Mouse (Mus musculus): ENCODE measurements at regions not wholly inside any gene's neighbourhood (a gene's known extent, or its start where the extent isn't known, plus 50 kb on each side); places are given as distances from the start of the nearest gene placed in this dataset.
A peak's percentile ranks its signal among the peaks of the same experiment; 100 is the strongest.

- H3K9ac ChIP-seq (ENCODE audit: low read depth, low read length): no peak overlapping the region
- ATAC-seq: no peak
- 93% methylated on average over 1 of the region's 1 CpGs for WGBS
These were observed 732.0 kb upstream of the A1bg start for GRCm38 (mm10) chr15:61654846-61655245.

GRCm38 (mm10) chr15:61653853-61654252, 731.0 kb upstream of the A1bg start:
- Histone ChIP-seq H3K4me1 (ENCODE audit: control insufficient read depth, insufficient read depth, low read depth, low read length) (no peaks in the 10 kb centered on the region), H3K27ac (ENCODE audit: low read depth, low read length) (no peak overlapping the region), H3K36me3 (ENCODE audit: control insufficient read depth, insufficient read depth, low read length) (no peaks in the 10 kb centered on the region), H3K4me2 (ENCODE audit: low read length) (no peak overlapping the region), H3K9me3 (ENCODE audit: control insufficient read depth, low read length) (no peaks in the 10 kb centered on the region), H3K27me3 (replicated peaks; ENCODE audit: control insufficient read depth, insufficient read depth, low read length) (no peaks in the 10 kb centered on the region), H3K4me3 (ENCODE audit: low read length) (no peak overlapping the region), H3K9ac (ENCODE audit: low read depth, low read length) (no peak overlapping the region)
- WGBS: 75% methylated on average over 1 of the region's 1 CpGs
- no peak for ATAC-seq

More at GRCm38 (mm10) chr15:61654846-61655245, 732.0 kb upstream of the A1bg start:
- Histone ChIP-seq H3K27me3 (replicated peaks; ENCODE audit: control insufficient read depth, insufficient read depth, low read length) (no peaks in the 10 kb centered on the region), H3K4me2 (ENCODE audit: low read length) (no peak overlapping the region), H3K9me3 (ENCODE audit: control insufficient read depth, low read length) (no peaks in the 10 kb centered on the region), H3K27ac (ENCODE audit: low read depth, low read length) (no peak overlapping the region), H3K36me3 (ENCODE audit: control insufficient read depth, insufficient read depth, low read length) (no peaks in the 10 kb centered on the region), H3K4me1 (ENCODE audit: control insufficient read depth, insufficient read depth, low read depth, low read length) (no peaks in the 10 kb centered on the region), H3K4me3 (ENCODE audit: low read length) (no peak overlapping the region)

DNA sequence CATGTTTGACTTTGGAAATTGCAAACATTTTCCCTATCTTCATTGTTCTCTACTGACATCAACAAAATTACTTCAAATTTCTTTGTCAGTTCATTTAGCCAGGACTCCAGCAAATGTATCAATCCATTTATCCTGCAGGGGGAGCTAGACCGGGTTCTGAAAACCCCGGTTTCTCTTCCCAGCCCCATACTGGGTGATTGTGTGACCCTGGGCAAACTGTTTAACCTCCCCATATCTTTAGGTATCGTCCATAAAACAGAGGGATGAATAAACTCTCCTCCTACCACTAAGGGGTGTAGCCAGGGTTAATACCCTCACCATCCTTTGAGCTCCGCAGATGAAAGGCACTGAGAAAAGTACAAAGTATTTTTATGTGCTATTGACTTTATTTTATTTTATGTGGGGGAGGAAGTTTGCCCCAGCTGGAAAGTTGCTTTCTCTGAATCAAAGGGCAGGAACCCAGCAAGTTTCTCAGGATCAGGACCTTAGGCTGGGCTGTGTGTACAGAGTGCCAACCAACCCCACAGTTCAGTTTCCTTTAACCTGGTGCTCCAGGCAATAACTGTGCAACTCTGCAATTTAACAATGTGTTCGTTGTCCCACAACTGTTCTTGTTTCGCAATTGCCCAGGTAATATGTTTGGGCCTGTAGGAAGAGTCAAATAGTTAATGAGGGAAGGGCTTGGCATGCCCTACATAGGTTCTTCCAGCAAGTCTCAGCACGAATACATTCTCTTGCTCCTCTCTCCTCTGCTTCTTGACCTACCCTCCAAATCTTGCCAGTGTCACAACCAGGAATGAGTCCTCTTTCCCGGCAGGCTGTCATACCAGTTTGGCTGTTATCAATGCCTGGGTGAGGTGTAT, 696.1 kb upstream of the A1bg start:
- no peaks in the 10 kb centered on the region for H3K4me1 ChIP-seq (ENCODE audit: control insufficient read depth, insufficient read depth, low read depth, low read length)
- H3K27me3 ChIP-seq (replicated peaks; ENCODE audit: control insufficient read depth, insufficient read depth, low read length): no peaks in the 10 kb centered on the region
- ATAC-seq: no peak
- 75% methylated on average over 8 of the region's 8 CpGs for WGBS
- no peak overlapping the region for H3K4me3 ChIP-seq (ENCODE audit: low read length)
- H3K9ac ChIP-seq (ENCODE audit: low read depth, low read length): no peak overlapping the region
- H3K36me3 ChIP-seq (ENCODE audit: control insufficient read depth, insufficient read depth, low read length): no peaks in the 10 kb centered on the region
- no peaks in the 10 kb centered on the region for H3K9me3 ChIP-seq (ENCODE audit: control insufficient read depth, low read length)
- no peak overlapping the region for H3K27ac ChIP-seq (ENCODE audit: low read depth, low read length)
- H3K4me2 ChIP-seq (ENCODE audit: low read length): no peak overlapping the region

- WGBS: 87% methylated on average over 3 of the region's 3 CpGs
- ATAC-seq: no peak
- no peak overlapping the region for H3K27ac ChIP-seq (ENCODE audit: low read depth, low read length)
These were observed 687.9 kb upstream of the A1bg start for GRCm38 (mm10) chr15:61610662-61611061.

GRCm38 (mm10) chr15:61609656-61610055, 686.8 kb upstream of the A1bg start:
- H3K4me2 ChIP-seq (ENCODE audit: low read length): no peak overlapping the region
- no peak for ATAC-seq
- H3K9ac ChIP-seq (ENCODE audit: low read depth, low read length): no peak overlapping the region
- WGBS: 89% methylated on average over 6 of the region's 6 CpGs
- H3K4me3 ChIP-seq (ENCODE audit: low read length): no peak overlapping the region
- H3K27ac ChIP-seq (ENCODE audit: low read depth, low read length): no peak overlapping the region
- no peaks in the 10 kb centered on the region for H3K27me3 ChIP-seq (replicated peaks; ENCODE audit: control insufficient read depth, insufficient read depth, low read length)
- H3K36me3 ChIP-seq (ENCODE audit: control insufficient read depth, insufficient read depth, low read length): no peaks in the 10 kb centered on the region
- H3K4me1 ChIP-seq (ENCODE audit: control insufficient read depth, insufficient read depth, low read depth, low read length): no peaks in the 10 kb centered on the region
- no peaks in the 10 kb centered on the region for H3K9me3 ChIP-seq (ENCODE audit: control insufficient read depth, low read length)

More at GRCm38 (mm10) chr15:61610662-61611061, 687.9 kb upstream of the A1bg start:
- no peak overlapping the region for H3K9ac ChIP-seq (ENCODE audit: low read depth, low read length)
- H3K4me3 ChIP-seq (ENCODE audit: low read length): no peak overlapping the region
- no peak overlapping the region for H3K4me2 ChIP-seq (ENCODE audit: low read length)
- no peaks in the 10 kb centered on the region for H3K27me3 ChIP-seq (replicated peaks; ENCODE audit: control insufficient read depth, insufficient read depth, low read length)
- H3K36me3 ChIP-seq (ENCODE audit: control insufficient read depth, insufficient read depth, low read length): no peaks in the 10 kb centered on the region
- H3K9me3 ChIP-seq (ENCODE audit: control insufficient read depth, low read length): no peaks in the 10 kb centered on the region
- no peaks in the 10 kb centered on the region for H3K4me1 ChIP-seq (ENCODE audit: control insufficient read depth, insufficient read depth, low read depth, low read length)

DNA sequence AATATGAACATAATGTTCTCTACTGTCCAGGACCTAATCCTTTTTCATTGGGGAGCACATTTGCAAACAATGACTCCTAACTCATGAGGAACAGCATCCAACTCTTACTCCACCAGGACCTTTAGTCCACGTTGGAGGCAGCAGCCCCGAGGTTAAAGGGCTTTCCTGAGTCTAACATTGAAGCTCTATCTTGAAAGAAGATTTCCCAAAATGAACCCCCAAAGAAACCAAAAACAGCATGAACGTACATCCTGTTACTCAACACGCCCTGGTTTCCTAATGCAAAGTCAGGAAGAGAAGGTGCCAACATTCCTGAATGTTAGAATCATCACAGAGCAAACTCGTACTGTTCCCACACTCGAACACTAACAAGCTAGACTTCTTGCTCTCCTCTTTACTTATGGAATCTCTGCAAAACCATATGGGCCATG, 685.5 kb upstream of the A1bg start:
- no peaks in the 10 kb centered on the region for H3K27me3 ChIP-seq (replicated peaks; ENCODE audit: control insufficient read depth, insufficient read depth, low read length)
- 84% methylated on average over 6 of the region's 6 CpGs for WGBS
- H3K4me1 ChIP-seq (ENCODE audit: control insufficient read depth, insufficient read depth, low read depth, low read length): no peaks in the 10 kb centered on the region
- H3K4me2 ChIP-seq (ENCODE audit: low read length): no peak overlapping the region
- no peak overlapping the region for H3K27ac ChIP-seq (ENCODE audit: low read depth, low read length)
- H3K9ac ChIP-seq (ENCODE audit: low read depth, low read length): no peak overlapping the region
- H3K36me3 ChIP-seq (ENCODE audit: control insufficient read depth, insufficient read depth, low read length): no peaks in the 10 kb centered on the region
- H3K9me3 ChIP-seq (ENCODE audit: control insufficient read depth, low read length): no peaks in the 10 kb centered on the region
- ATAC-seq: no peak
- no peak overlapping the region for H3K4me3 ChIP-seq (ENCODE audit: low read length)

DNA sequence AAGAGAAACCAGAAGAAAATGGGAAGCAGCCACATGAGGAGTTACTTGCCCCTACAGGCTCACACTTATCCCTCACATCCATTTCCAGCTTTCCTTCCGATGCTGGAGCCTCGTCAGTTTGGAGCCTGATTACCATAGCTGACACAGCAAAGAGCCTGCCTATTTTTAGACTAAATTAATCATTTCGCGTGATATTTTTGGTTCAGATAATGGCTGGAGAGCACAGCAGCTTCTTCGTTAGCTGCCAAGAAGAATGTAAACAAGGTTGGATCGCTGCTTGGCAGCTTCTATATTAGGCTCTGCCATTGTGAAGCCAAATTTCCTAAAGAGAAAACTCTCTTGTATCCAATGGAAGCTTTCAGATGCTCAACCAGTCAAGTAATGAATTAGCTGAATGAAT, 676.9 kb upstream of the A1bg start:
- no peak overlapping the region for H3K4me2 ChIP-seq (ENCODE audit: low read length)
- WGBS: 64% methylated on average over 6 of the region's 6 CpGs
- no peak for ATAC-seq
- no peak overlapping the region for H3K27ac ChIP-seq (ENCODE audit: low read depth, low read length)
- H3K4me1 ChIP-seq (ENCODE audit: control insufficient read depth, insufficient read depth, low read depth, low read length): no peaks in the 10 kb centered on the region
- H3K36me3 ChIP-seq (ENCODE audit: control insufficient read depth, insufficient read depth, low read length): no peaks in the 10 kb centered on the region
- H3K4me3 ChIP-seq (ENCODE audit: low read length): no peak overlapping the region
- no peaks in the 10 kb centered on the region for H3K9me3 ChIP-seq (ENCODE audit: control insufficient read depth, low read length)
- H3K27me3 ChIP-seq (replicated peaks; ENCODE audit: control insufficient read depth, insufficient read depth, low read length): no peaks in the 10 kb centered on the region
- no peak overlapping the region for H3K9ac ChIP-seq (ENCODE audit: low read depth, low read length)

GRCm38 (mm10) chr15:61596318-61596717, 673.5 kb upstream of the A1bg start:
- H3K36me3 ChIP-seq (ENCODE audit: control insufficient read depth, insufficient read depth, low read length): no peaks in the 10 kb centered on the region
- peak; percentile 82 for ATAC-seq
- no peaks in the 10 kb centered on the region for H3K27me3 ChIP-seq (replicated peaks; ENCODE audit: control insufficient read depth, insufficient read depth, low read length)
- no peak overlapping the region for H3K9ac ChIP-seq (ENCODE audit: low read depth, low read length)
- no peaks in the 10 kb centered on the region for H3K9me3 ChIP-seq (ENCODE audit: control insufficient read depth, low read length)
- no peak overlapping the region for H3K27ac ChIP-seq (ENCODE audit: low read depth, low read length)
- WGBS: 45% methylated on average over 4 of the region's 4 CpGs
- H3K4me1 ChIP-seq (ENCODE audit: control insufficient read depth, insufficient read depth, low read depth, low read length): no peaks in the 10 kb centered on the region
- H3K4me3 ChIP-seq (ENCODE audit: low read length): no peak overlapping the region
- H3K4me2 ChIP-seq (ENCODE audit: low read length): no peak overlapping the region

GRCm38 (mm10) chr15:61588956-61589355, 666.1 kb upstream of the A1bg start:
- Histone ChIP-seq H3K36me3 (ENCODE audit: control insufficient read depth, insufficient read depth, low read length) (no peaks in the 10 kb centered on the region), H3K4me1 (ENCODE audit: control insufficient read depth, insufficient read depth, low read depth, low read length) (no peaks in the 10 kb centered on the region), H3K27me3 (replicated peaks; ENCODE audit: control insufficient read depth, insufficient read depth, low read length) (no peaks in the 10 kb centered on the region), H3K4me2 (ENCODE audit: low read length) (no peak overlapping the region), H3K27ac (ENCODE audit: low read depth, low read length) (no peak overlapping the region), H3K4me3 (ENCODE audit: low read length) (no peak overlapping the region), H3K9me3 (ENCODE audit: control insufficient read depth, low read length) (no peaks in the 10 kb centered on the region), H3K9ac (ENCODE audit: low read depth, low read length) (no peak overlapping the region)
- WGBS: 81% methylated on average over 5 of the region's 5 CpGs
- ATAC-seq: no peak

All from hindbrain, embryonic 16.5 days (tissue).